Mouse (Mus musculus) G1E (cell line): ENCODE results near the gene Narf. TPM values are rescaled to one million over a fixed set of nuclear protein-coding genes. Genes with fewer than 3 reads are reported as not detected.

Source experiments
- ATAC-seq: 2 replicates; pipeline ENCODE4 v1.8.0; 2016; ENCODE audit warnings: mild to moderate bottlenecking; ENCODE audit not compliant: insufficient number of reproducible peaks, poor library complexity, low FRiP score, severe bottlenecking; ENCODE audit errors: extremely low read depth
- DNase-seq: peaks from one replicate; pipeline ENCODE4 v3.0.0; 2012; ENCODE audit warnings: low spot score
- H3K27me3 ChIP-seq: 2 replicates; pipeline ENCODE4 v1.6.1; 2012; ENCODE audit warnings: mild to moderate bottlenecking, low read length, inconsistent platforms; ENCODE audit not compliant: insufficient read depth
- H3K36me3 ChIP-seq: replicated peaks from 2 replicates; pipeline ENCODE3; 2012; ENCODE audit warnings: mild to moderate bottlenecking, inconsistent platforms
- H3K4me1 ChIP-seq: 2 replicates; pipeline ENCODE4 v1.6.1; 2012; ENCODE audit warnings: low read depth, low read length, inconsistent platforms, mixed read lengths; ENCODE audit not compliant: insufficient read depth
- H3K4me3 ChIP-seq: 2 replicates; pipeline ENCODE4 v1.5.1; 2012; ENCODE audit warnings: low read depth, mild to moderate bottlenecking, inconsistent platforms, low read length, moderate library complexity, mixed read lengths
- H3K9me3 ChIP-seq: replicated peaks from 2 replicates; pipeline ENCODE4 v1.6.1; 2012; ENCODE audit warnings: inconsistent platforms
- CTCF ChIP-seq: IDR thresholded peaks from 2 replicates; pipeline ENCODE4 v1.5.1; 2012; ENCODE audit warnings: low read depth, low read length, inconsistent platforms, mixed read lengths
- GATA1 ChIP-seq: IDR thresholded peaks from 2 replicates; pipeline ENCODE4 v1.6.1; 2012; ENCODE audit warnings: borderline replicate concordance, low read length, inconsistent platforms, mixed read lengths
- GATA2 ChIP-seq: IDR thresholded peaks from 2 replicates; pipeline ENCODE4 v1.6.1; 2012; ENCODE audit warnings: low read depth, low read length, inconsistent platforms, borderline replicate concordance
- POLR2AphosphoS5 ChIP-seq: IDR thresholded peaks from 2 replicates; pipeline ENCODE4 v1.6.1; 2012; ENCODE audit warnings: low read depth, low read length, inconsistent platforms; ENCODE audit not compliant: insufficient replicate concordance
- TAL1 ChIP-seq: conservative IDR thresholded peaks from 2 replicates; pipeline ENCODE4 v1.6.1; 2012; ENCODE audit warnings: low read depth, low read length, inconsistent platforms, mixed read lengths
- polyA plus RNA-seq: library from polyadenylated mRNA; stranded (reverse); fragments of >175 nt; gene quantifications from 2 replicates; pipeline ENCODE4 v1.2.3, GENCODE M21; 2012
- total RNA-seq, 2 experiments: library from RNA; stranded (forward) in 1 of 2; stranded (reverse) in 1 of 2; fragments of 200-1000 nt in 1 of 2; fragments of >200 nt in 1 of 2; fragmentation: Nextera tagmentation in 1 of 2; gene quantifications; 2 replicates each; pipeline ENCODE4 v1.2.3; 2014 to 2017

The Narf gene
- 57.4 and 72.5 TPM in 2 replicates for total RNA-seq (2014; fragmentation: Nextera tagmentation)
- 60.7 and 61.2 TPM in 2 replicates for total RNA-seq (2017)
- polyA plus RNA-seq, result 3.3 and 5.5 TPM in 2 replicates

DNA sequence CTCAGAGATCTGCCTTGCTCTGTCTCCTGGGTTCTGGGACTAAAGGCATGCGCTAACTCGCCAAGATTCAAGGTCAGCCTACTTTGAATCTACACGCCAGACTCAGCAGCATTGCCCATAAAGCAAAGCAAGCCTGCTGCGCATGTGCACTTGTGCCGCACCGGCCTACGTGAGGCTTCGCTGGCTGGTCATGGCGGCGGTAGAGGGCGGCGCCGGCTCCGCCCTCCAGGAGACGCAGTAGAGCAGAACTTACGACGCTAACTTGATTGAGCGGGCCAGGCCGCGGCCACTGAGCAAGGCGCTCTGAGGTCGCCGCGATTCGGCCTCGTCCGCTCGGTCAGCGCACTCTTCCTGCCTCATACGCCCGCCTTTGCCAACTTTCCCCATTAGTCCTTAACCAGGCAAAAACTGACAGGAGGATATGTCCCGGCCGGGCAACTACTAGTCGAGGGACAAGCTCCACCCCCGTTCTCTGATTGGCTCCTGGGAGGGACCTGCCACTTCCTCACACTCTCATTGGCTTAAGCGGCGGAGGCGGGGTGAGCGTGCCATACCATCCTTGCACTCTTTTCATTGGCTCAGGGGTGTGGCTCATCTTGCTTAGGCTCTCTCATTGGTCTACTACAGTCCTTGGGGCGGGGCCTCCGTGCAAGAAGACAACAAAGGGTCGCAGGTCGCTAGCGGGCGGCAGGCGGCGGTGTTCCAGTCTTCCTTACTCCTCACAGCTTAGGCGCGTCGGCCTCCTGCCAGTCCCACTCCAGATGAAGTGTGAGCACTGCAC, at the start of gene Narf:
Narf (plus strand) TSS at position 690 of the 781 bp plus-strand sequence.
- no peaks in the 10 kb centered on the region for H3K27me3 ChIP-seq
- H3K4me1 ChIP-seq, result peaks cover 63% of the 10 kb centered on the region
- H3K4me3 ChIP-seq, result peak within 1 kb of the TSS; percentile 94
- no peak for TF ChIP-seq GATA2
- no peak for TF ChIP-seq POLR2AphosphoS5
- no peak for TF ChIP-seq GATA1
- TF ChIP-seq TAL1, result no peak
- no peak for TF ChIP-seq CTCF
- H3K36me3 ChIP-seq, result peaks cover 28% of the 10 kb centered on the region
- H3K9me3 ChIP-seq, result no peaks in the 10 kb centered on the region
- ATAC-seq (peak; percentile 98), DNase-seq (peak; percentile 96)

DNA sequence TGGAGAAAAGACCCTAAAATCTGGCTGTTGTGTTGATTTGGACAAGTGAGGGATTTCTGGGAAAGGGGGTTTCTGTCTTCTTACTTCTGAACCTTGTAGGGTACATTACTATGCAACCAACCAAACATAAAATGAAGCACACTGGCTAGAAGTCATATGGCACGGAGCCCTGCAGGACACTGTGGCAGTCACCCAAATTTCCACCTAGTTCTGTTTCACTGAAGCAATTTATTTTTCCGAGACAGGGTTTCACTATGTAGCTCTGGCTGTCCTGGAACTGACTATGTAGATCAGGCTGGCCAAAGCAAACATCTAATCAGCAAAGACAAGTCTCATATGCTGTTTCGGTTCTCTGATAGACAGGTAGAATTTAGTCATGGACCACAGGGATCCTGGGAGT, 47.4 kb upstream of the Narf start:
- TF ChIP-seq CTCF (no peak), POLR2AphosphoS5 (no peak), GATA2 (no peak), TAL1 (no peak), GATA1 (no peak)
- H3K9me3 ChIP-seq, result no peaks in the 10 kb centered on the region
- DNase-seq, result no peak
- H3K4me3 ChIP-seq, result no peak overlapping the region
- H3K4me1 ChIP-seq, result no peaks in the 10 kb centered on the region
- H3K36me3 ChIP-seq, result peaks cover 2% of the 10 kb centered on the region
- no peak for ATAC-seq
- no peaks in the 10 kb centered on the region; the same call in 1 of the 2 replicates for H3K27me3 ChIP-seq

- DNase-seq (no peak), ATAC-seq (no peak)
- Histone ChIP-seq H3K36me3 (peaks cover 9% of the 10 kb centered on the region), H3K9me3 (no peaks in the 10 kb centered on the region), H3K4me3 (no peak overlapping the region), H3K27me3 (no peaks in the 10 kb centered on the region; the same call in 1 of the 2 replicates), H3K4me1 (no peaks in the 10 kb centered on the region)
- no peak for TF ChIP-seq GATA2
- TF ChIP-seq GATA1, result no peak
- TF ChIP-seq CTCF, result no peak
- TF ChIP-seq POLR2AphosphoS5, result no peak
- no peak for TF ChIP-seq TAL1
These were observed 44.3 kb upstream of the Narf start for GRCm38 (mm10) chr11:121192742-121193141.

GRCm38 (mm10) chr11:121193415-121193814, 43.6 kb upstream of the Narf start:
- Histone ChIP-seq H3K36me3 (peaks cover 9% of the 10 kb centered on the region), H3K4me1 (no peaks in the 10 kb centered on the region), H3K4me3 (no peak overlapping the region), H3K27me3 (no peaks in the 10 kb centered on the region; the same call in 1 of the 2 replicates), H3K9me3 (no peaks in the 10 kb centered on the region)
- no peak for DNase-seq
- no peak for ATAC-seq
- TF ChIP-seq TAL1 (no peak), GATA2 (no peak), CTCF (no peak), POLR2AphosphoS5 (no peak), GATA1 (no peak)

DNA sequence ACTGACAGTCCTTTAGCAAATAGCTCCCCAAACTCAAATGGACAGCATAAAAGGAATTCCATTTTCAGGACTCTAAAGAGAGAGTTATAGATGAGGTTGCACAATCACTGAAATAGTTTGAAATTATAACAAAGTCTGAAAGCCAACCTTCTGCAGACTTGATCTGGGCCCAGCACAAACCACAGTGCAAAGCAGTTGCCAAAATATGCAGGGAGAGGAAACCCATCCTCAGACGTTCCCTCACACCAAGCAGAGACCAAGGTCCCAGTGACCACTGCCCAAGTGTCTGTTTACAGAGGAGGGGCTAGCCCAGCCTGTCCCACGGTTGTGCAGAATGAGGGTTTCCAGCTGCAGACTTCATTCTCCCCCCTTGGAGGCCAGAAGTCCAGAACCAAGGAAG, 38.4 kb upstream of the Narf start:
- ATAC-seq, result no peak
- no peak for DNase-seq
- H3K36me3 ChIP-seq, result peaks cover 21% of the 10 kb centered on the region

GRCm38 (mm10) chr11:121199851-121200250, 37.2 kb upstream of the Narf start:
- ATAC-seq (no peak), DNase-seq (no peak)
- Histone ChIP-seq H3K27me3 (no peaks in the 10 kb centered on the region), H3K9me3 (no peaks in the 10 kb centered on the region), H3K4me3 (no peak overlapping the region), H3K36me3 (peaks cover 19% of the 10 kb centered on the region), H3K4me1 (peaks cover 10% of the 10 kb centered on the region)
- TF ChIP-seq GATA1, result no peak
- TF ChIP-seq POLR2AphosphoS5, result no peak
- no peak for TF ChIP-seq CTCF
- TF ChIP-seq TAL1, result no peak
- TF ChIP-seq GATA2, result no peak

More for the DNA sequence above, 38.4 kb upstream of the Narf start:
- Histone ChIP-seq H3K4me3 (no peak overlapping the region), H3K9me3 (no peaks in the 10 kb centered on the region), H3K27me3 (no peaks in the 10 kb centered on the region), H3K4me1 (peaks cover 2% of the 10 kb centered on the region)
- TF ChIP-seq CTCF, result no peak
- no peak for TF ChIP-seq TAL1
- no peak for TF ChIP-seq POLR2AphosphoS5
- no peak for TF ChIP-seq GATA1
- no peak for TF ChIP-seq GATA2
